ENCODE assay signal across 18 mouse cellular contexts in the genomic region with DNA sequence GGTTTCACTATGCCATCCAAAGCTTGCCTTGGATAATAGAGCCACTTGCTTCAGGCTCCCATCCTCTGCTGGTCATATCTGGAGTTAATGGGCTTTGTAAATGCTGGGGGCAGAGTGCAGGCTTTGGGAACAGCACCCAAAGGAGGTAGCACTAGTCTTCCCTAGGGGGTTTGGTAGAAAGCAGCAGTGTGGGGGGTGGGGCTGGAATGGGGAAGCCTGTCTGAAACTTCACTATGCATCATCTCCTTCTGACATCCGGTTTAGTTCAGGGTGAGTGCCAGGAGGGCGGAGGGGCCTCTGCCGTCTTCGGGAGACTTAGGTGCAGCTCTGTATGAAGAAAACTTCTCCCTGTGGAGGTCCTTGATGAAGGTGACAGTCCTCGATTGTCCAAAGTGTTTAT.
DNase-seq lines count a peak whose midpoint lies in the region; ATAC-seq lines count a peak whose summit lies in the region.
"Had no signal": no experiment of that assay in that cellular context is flagged by ENCODE, and none has a peak within 500 bp of the region (broad histone marks: within the 10 kb centered on the region; RNA-seq: fewer than 3 reads in every experiment).

No protein-coding gene starts in this region.

- H3K27ac ChIP-seq in midbrain, embryonic 11.5 days (ENCODE audit: low read depth, low read length) = no peak overlapping the region
- no peak overlapping the region for H3K27ac ChIP-seq in midbrain, embryonic 16.5 days (ENCODE audit: low read length)
- no peak overlapping the region for H3K27ac ChIP-seq in hindbrain, embryonic 16.5 days (ENCODE audit: low read depth, low read length)
- H3K27ac ChIP-seq: embryonic facial prominence, embryonic 15.5 days; hindbrain, embryonic 14.5 days; midbrain, embryonic 15.5 days had no signal

- WGBS in midbrain, embryonic 11.5 days = 88% methylated on average over 5 of the region's 5 CpGs
- WGBS in midbrain, embryonic 16.5 days = 92% methylated on average over 5 of the region's 5 CpGs
- WGBS in hindbrain, embryonic 16.5 days = 79% methylated on average over 5 of the region's 5 CpGs

- H3K36me3 ChIP-seq in midbrain, embryonic 11.5 days (ENCODE audit: control insufficient read depth, insufficient read depth, low read length) = no peaks in the 10 kb centered on the region
- no peaks in the 10 kb centered on the region for H3K36me3 ChIP-seq in midbrain, embryonic 16.5 days (ENCODE audit: control insufficient read depth, insufficient read depth, low read length)
- no peaks in the 10 kb centered on the region for H3K36me3 ChIP-seq in hindbrain, embryonic 16.5 days (ENCODE audit: control insufficient read depth, insufficient read depth, low read length)
- H3K36me3 ChIP-seq: embryonic facial prominence, embryonic 15.5 days; midbrain, embryonic 15.5 days had no signal

- no peak overlapping the region for H3K4me2 ChIP-seq in midbrain, embryonic 11.5 days
- H3K4me2 ChIP-seq in midbrain, embryonic 16.5 days (ENCODE audit: low read length) = no peak overlapping the region
- H3K4me2 ChIP-seq in hindbrain, embryonic 16.5 days (ENCODE audit: low read length) = no peak overlapping the region
- H3K4me2 ChIP-seq: embryonic facial prominence, embryonic 15.5 days; hindbrain, embryonic 14.5 days; lung, embryonic 14.5 days; midbrain, embryonic 15.5 days had no signal

- intact Hi-C loops in heart, postnatal 25 days (cut with DNase I) = no loop called here

- DNase-seq in midbrain, embryonic 11.5 days (ENCODE audit: low spot score, missing footprints) = peak; percentile 57
- peak; percentile 25 for DNase-seq in thymus, postnatal 25 days
- DNase-seq in heart, postnatal 25 days (ENCODE audit: low spot score) = no peak
- DNase-seq: adrenal gland, postnatal 10 days; cerebellum, adult 9-10 months; embryo, embryonic 11 days; gastrocnemius, postnatal 10 days; lung, embryonic 14.5 days; right cerebral cortex, postnatal 14 days had no signal

- no peaks in the 10 kb centered on the region for H3K9me3 ChIP-seq in midbrain, embryonic 11.5 days (ENCODE audit: control insufficient read depth, low read length)
- no peaks in the 10 kb centered on the region for H3K9me3 ChIP-seq in midbrain, embryonic 16.5 days (replicated peaks; ENCODE audit: control insufficient read depth, low read length, poor library complexity, severe bottlenecking)
- no peaks in the 10 kb centered on the region for H3K9me3 ChIP-seq in hindbrain, embryonic 16.5 days (ENCODE audit: control insufficient read depth, low read length)
- H3K9me3 ChIP-seq: embryonic facial prominence, embryonic 15.5 days; midbrain, embryonic 15.5 days had no signal

- no peak overlapping the region for H3K4me3 ChIP-seq in midbrain, embryonic 11.5 days (ENCODE audit: low read depth, low read length)
- no peak overlapping the region for H3K4me3 ChIP-seq in midbrain, embryonic 16.5 days (ENCODE audit: low read depth, low read length)
- no peak overlapping the region for H3K4me3 ChIP-seq in hindbrain, embryonic 16.5 days (ENCODE audit: low read length)
- H3K4me3 ChIP-seq: embryonic facial prominence, embryonic 15.5 days; midbrain, embryonic 15.5 days had no signal

- H3K27me3 ChIP-seq in midbrain, embryonic 11.5 days (ENCODE audit: control insufficient read depth, insufficient read depth, low read length) = no peaks in the 10 kb centered on the region
- H3K27me3 ChIP-seq in midbrain, embryonic 16.5 days (ENCODE audit: control insufficient read depth, insufficient read depth, low read depth, low read length) = no peaks in the 10 kb centered on the region
- H3K27me3 ChIP-seq in hindbrain, embryonic 16.5 days (replicated peaks; ENCODE audit: control insufficient read depth, insufficient read depth, low read length) = no peaks in the 10 kb centered on the region
- H3K27me3 ChIP-seq: midbrain, embryonic 15.5 days had no signal

- no peak overlapping the region for H3K9ac ChIP-seq in midbrain, embryonic 11.5 days (ENCODE audit: low read length)
- H3K9ac ChIP-seq in midbrain, embryonic 16.5 days (ENCODE audit: low read depth, low read length) = no peak overlapping the region
- no peak overlapping the region for H3K9ac ChIP-seq in hindbrain, embryonic 16.5 days (ENCODE audit: low read depth, low read length)
- H3K9ac ChIP-seq: embryonic facial prominence, embryonic 15.5 days; hindbrain, embryonic 14.5 days; lung, embryonic 14.5 days; midbrain, embryonic 15.5 days had no signal

- no peak for ATAC-seq in midbrain, embryonic 11.5 days (ENCODE audit: low FRiP score)
- ATAC-seq in midbrain, embryonic 16.5 days = no peak
- peak; percentile 28 for ATAC-seq in activated CD4-positive, CD25-positive, alpha-beta regulatory T cell, adult 4 months
- ATAC-seq in megakaryocyte progenitor cell, adult 5-6 weeks (replicated peaks; ENCODE audit: poor library complexity) = peak; percentile 51
- ATAC-seq in hindbrain, embryonic 16.5 days = no peak
- ATAC-seq in cerebellum, adult (ENCODE audit: insufficient number of reproducible peaks, low FRiP score, low TSS enrichment) = no peak
- ATAC-seq: intestine, embryonic 16.5 days; midbrain, embryonic 15.5 days had no signal

- no peaks in the 10 kb centered on the region for H3K4me1 ChIP-seq in midbrain, embryonic 11.5 days (ENCODE audit: control insufficient read depth, insufficient read depth, low read length)
- no peaks in the 10 kb centered on the region for H3K4me1 ChIP-seq in midbrain, embryonic 16.5 days (ENCODE audit: control insufficient read depth, insufficient read depth, low read length)
- no peaks in the 10 kb centered on the region for H3K4me1 ChIP-seq in hindbrain, embryonic 16.5 days (ENCODE audit: control insufficient read depth, insufficient read depth, low read depth, low read length)
- H3K4me1 ChIP-seq: embryonic facial prominence, embryonic 15.5 days; midbrain, embryonic 15.5 days had no signal

Comparison
In these comparisons a context has a peak if more than half of its experiments do, and no peak if none do; other contexts are left out.
1. ATAC-seq: peak in activated CD4-positive, CD25-positive, alpha-beta regulatory T cell, adult 4 months (single experiment) and megakaryocyte progenitor cell, adult 5-6 weeks (single experiment); none in midbrain, embryonic 11.5 days (single experiment), midbrain, embryonic 16.5 days (single experiment), hindbrain, embryonic 16.5 days (single experiment) and cerebellum, adult (single experiment).